Mouse (Mus musculus) bone marrow macrophage, adult 2 months (primary cell): ENCODE data around the gene Klc4.

Experiments used
- CTCF ChIP-seq: IDR thresholded peaks from 2 replicates; pipeline ENCODE4 v1.5.1; 2012; ENCODE audit warnings: low read depth, mild to moderate bottlenecking, low read length, moderate library complexity
- POLR2A ChIP-seq: IDR thresholded peaks from 2 replicates; pipeline ENCODE4 v1.6.1; 2012; ENCODE audit warnings: mild to moderate bottlenecking, low read depth, low read length, borderline replicate concordance

- TF ChIP-seq CTCF (no peak), POLR2A (no peak; the same call in 1 of the 2 replicates)
Measured at GRCm38 (mm10) chr17:46680760-46681373, 35.0 kb upstream of the Klc4 start, which contains the start of gene Klhdc3.
